Mouse (Mus musculus): ENCODE measurements around the gene Vmn1r189.
"Not testable (repeated sequence)": the region's sequence is repeated elsewhere in the genome, so short reads cannot be mapped to it uniquely, and the experiment has no call there.

Vmn1r189 gene

GRCm38 (mm10) chr13:22105724-22106123 is at the start of gene Vmn1r189:
TSS of gene Vmn1r189 (minus strand) at chr13:22105824.
- DNase-seq (ENCODE audit: inconsistent ontology term) = not testable (repeated sequence)

GRCm38 (mm10) chr13:22136495-22137293 is 31.1 kb upstream of the Vmn1r189 start:
- not testable (repeated sequence) for DNase-seq (ENCODE audit: inconsistent ontology term)

GRCm38 (mm10) chr13:22084140-22084539 is 21.5 kb downstream of the Vmn1r189 start, which contains the start of gene Vmn1r188:
TSS of gene Vmn1r188 (plus strand) at chr13:22084440.
- not testable (repeated sequence) for DNase-seq (ENCODE audit: inconsistent ontology term)

- DNase-seq (ENCODE audit: inconsistent ontology term) = no peak
Observed at GRCm38 (mm10) chr13:22063468-22063867, 42.2 kb downstream of the Vmn1r189 start.

- no peak for DNase-seq (ENCODE audit: inconsistent ontology term)
Observed at GRCm38 (mm10) chr13:22061422-22061821, 44.2 kb downstream of the Vmn1r189 start.

GRCm38 (mm10) chr13:22053754-22054153 is 51.9 kb downstream of the Vmn1r189 start:
- DNase-seq (ENCODE audit: inconsistent ontology term) = no peak

- no peak for DNase-seq (ENCODE audit: inconsistent ontology term)
Observed at GRCm38 (mm10) chr13:22051523-22051859, 54.1 kb downstream of the Vmn1r189 start.

GRCm38 (mm10) chr13:22050591-22051522 is 54.8 kb downstream of the Vmn1r189 start:
- DNase-seq (ENCODE audit: inconsistent ontology term) = peak; percentile 96
